Mouse (Mus musculus) testis, adult 2 months (tissue): ENCODE measurements around the gene Lingo3.

Experiments used
- CTCF ChIP-seq: fragments of 200-500 bp; IDR thresholded peaks from 2 replicates; pipeline ENCODE4 v1.5.1; 2012; ENCODE audit warnings: low read depth, mild to moderate bottlenecking, inconsistent platforms, low read length, moderate library complexity; ENCODE audit not compliant: control insufficient read depth, insufficient read depth, insufficient replicate concordance
- POLR2A ChIP-seq: fragments of 200-500 bp; IDR thresholded peaks from 2 replicates; pipeline ENCODE4 v1.6.1; 2012; ENCODE audit warnings: low read depth, mild to moderate bottlenecking, inconsistent platforms, low read length, moderate library complexity; ENCODE audit not compliant: control insufficient read depth

GRCm38 (mm10) chr10:80826151-80827062 is 17.4 kb downstream of the Lingo3 start, which contains the start of gene Oaz1:
- peak; percentile 90 for TF ChIP-seq POLR2A
- no peak for TF ChIP-seq CTCF
